Mouse (Mus musculus) urinary bladder, postnatal 10 days (tissue): ENCODE data around the gene Rac1.
"Not testable (repeated sequence)": the region's sequence is repeated elsewhere in the genome, so short reads cannot be mapped to it uniquely, and the experiment has no call there.

ENCODE experiments used
- DNase-seq: peaks from one replicate; pipeline ENCODE4 v3.0.0; 2022; ENCODE audit warnings: low spot score

Rac1 gene

GRCm38 (mm10) chr5:143527486-143528307 is at the start of gene Rac1:
Gene Rac1 (minus strand): TSS chr5:143528036.
- DNase-seq, result peak; percentile 90

- no peak for DNase-seq
These were observed 46.7 kb upstream of the Rac1 start for GRCm38 (mm10) chr5:143574261-143575178.

- DNase-seq, result no peak
These were observed 45.2 kb upstream of the Rac1 start for GRCm38 (mm10) chr5:143573067-143573466.

DNA sequence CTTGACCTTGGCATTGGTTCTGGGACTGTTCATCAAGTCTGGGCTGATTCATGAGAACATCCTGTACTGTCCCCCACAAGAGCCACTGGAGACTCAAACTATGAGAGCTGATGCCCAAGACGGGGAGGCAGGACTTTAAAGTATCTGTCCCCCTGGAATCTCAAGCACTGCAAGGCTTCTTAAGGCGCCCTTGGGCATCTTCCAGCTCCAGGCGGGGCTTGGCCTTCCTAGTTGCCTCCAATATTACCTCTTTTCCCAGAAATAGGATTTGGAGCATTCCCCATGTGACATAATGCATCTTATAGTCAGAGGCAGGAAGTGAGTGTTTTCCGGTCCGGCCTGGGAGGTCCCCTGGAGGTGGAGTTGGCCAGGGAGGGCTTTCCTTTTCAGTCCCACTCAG is 44.4 kb upstream of the Rac1 start:
- no peak for DNase-seq

DNA sequence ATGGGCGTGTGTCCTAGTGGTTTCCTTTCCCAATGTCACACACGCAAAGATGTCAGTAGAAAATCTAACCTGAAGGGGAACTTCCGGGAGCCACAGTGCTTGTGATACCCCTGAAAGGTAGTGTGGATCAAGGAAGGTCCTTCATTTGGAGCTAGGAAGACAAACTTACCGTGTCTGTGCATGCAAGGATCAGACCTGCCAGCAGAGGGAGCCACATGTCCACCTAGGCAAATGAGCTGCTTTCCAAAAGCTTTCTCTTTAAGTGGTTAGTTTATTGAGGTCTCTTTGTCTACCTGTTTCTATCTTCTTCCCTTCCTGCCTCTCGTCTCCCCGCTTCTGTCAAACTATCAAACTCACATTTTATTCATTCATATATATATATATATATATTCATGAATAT is 40.0 kb upstream of the Rac1 start:
- DNase-seq, result peak; percentile 67

DNA sequence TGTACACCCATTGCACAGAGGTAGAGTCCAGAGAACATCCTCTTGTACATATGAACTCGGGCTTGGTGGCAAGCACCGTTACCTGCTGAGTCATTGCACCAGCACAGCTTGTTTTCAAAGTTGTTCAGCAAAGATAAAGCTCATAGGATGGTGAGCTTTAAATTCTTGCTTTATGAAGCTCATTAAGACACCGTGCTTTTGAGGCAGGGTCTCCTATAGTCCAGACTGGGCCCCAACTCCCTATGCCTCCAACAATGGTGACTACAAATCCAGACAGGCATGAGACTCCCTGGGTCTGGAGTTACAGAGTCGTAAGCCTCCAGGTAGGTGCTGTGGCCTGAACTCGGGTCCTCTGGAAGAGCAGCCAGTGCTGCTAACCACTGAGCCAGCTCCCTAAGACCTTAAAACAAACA is 39.4 kb upstream of the Rac1 start:
- DNase-seq, result no peak

- DNase-seq, result not testable (repeated sequence)
These were observed 39.0 kb upstream of the Rac1 start for GRCm38 (mm10) chr5:143566804-143567203.

- DNase-seq, result no peak
These were observed 33.8 kb upstream of the Rac1 start for GRCm38 (mm10) chr5:143561544-143562185.

DNA sequence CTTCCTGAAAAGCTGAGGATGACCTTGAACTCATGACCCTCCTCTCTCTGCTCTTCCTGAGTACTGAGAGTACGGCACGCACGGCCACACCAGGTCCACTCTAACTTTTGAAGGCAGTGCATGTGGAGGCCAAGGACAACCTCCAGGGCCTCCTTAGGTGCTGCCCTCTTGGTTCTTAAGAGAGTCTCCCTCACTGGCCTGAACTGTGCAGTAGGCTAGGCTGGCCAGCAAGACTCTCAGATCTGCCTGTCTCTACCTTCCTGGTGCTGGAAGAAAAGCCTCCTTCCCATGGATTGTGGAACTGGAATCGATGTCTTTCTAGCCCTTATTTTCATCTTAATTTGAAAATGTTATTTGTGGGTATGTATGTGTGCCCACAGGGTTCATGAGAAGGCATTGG is 33.2 kb upstream of the Rac1 start:
- no peak for DNase-seq

DNA sequence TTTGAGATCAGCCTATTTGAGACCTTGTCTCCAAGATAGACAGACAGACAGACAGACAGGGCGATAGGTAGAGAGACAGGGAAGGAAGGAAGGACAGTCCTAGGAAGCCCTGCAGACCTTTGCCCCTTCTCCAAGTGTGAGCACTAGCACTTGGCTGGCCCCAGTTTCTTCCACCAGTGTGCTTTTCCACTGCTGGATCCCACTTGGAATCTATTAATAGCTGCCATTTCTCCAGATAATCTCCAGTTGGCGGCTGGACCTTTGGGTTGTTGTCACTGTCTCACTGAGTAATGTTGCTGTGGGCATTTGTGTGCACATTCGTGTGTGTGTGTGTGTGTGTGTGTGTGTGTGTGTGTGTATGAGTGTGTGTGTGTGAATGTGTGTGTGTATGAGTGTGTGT is 30.9 kb upstream of the Rac1 start:
- no peak for DNase-seq

DNA sequence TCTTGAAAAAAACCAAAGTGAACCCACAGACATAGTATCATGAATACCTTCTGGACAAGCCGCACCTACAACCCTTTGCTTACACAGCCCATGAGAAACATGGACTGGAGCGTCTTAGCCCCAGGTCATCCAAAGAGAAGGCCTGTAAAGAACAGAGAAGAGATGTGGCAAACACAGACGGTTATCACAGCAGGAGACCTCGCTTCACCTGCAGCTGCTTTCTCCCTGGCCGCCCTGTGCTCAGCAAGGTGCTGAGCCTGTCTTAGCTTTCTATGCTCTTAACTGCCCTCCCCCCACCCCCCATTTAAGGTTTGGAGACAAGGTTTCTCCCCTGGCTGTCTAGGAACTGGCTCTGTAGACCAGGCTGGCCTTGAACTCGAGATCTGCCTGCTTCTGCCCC is 27.4 kb upstream of the Rac1 start:
- DNase-seq, result no peak

- no peak for DNase-seq
These were observed 25.1 kb upstream of the Rac1 start for GRCm38 (mm10) chr5:143552911-143553310.

- DNase-seq, result not testable (repeated sequence)
These were observed 21.1 kb upstream of the Rac1 start for GRCm38 (mm10) chr5:143548922-143549321.

DNA sequence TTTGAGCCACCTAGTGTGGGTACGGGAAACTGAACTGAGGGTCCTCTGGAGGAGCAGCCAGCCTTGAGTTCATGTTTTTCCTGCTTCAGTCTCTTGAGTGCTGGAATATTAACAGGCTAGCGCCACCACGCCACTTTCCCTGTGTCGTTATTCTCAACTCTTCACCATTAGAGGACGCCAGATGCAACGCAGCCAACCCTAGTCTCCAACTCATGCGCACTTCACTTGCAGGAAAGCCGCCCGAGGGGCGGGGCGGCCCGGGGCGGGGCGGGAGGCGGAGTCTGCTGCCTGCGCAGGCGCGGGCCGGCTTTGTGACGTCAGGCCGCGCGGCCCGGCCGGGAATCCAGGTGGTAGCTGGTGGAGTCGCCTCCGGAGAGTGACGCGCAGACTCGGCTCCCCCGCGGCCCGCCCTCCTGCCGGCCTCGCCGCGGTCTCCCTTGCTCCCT is 20.6 kb upstream of the Rac1 start:
- peak; percentile 84 for DNase-seq

DNA sequence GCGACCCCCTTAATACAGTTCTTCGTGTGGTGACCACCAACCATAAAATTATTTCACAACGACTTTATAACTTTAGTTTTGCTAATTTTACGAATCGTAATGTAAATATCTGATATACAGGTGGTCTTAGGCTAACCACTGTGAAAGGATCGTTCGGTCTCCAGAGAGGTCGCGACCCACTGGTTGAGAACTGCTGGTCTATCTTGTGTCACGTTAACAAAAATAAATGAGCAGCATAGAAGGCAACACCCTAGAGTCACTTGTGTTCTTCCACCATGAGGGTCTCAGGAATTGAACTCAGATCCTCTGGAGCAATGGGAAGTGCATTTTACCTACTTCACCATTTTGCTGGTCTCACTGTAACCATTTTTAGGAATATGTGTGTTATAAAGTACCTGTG is 20.0 kb upstream of the Rac1 start:
- no peak for DNase-seq

DNA sequence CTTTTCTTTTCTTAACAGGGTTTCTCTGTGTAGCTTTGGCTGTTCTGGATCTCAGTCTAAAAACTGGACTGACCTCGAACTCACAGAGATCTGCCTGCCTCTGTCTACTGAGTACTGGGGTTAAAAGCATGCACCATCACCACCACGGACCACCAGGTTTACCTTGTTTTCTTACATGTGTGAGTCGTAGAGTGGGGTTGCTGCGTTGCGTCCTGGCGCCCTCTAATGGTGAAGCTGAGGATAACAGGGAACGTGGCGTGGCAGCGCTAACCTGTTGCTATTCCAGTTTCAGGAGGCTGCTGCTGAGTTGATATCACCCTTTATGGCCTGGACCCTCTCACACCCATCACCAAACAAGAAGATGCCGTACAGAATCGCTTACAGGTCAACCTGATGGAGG is 19.5 kb upstream of the Rac1 start:
- DNase-seq, result no peak

DNA sequence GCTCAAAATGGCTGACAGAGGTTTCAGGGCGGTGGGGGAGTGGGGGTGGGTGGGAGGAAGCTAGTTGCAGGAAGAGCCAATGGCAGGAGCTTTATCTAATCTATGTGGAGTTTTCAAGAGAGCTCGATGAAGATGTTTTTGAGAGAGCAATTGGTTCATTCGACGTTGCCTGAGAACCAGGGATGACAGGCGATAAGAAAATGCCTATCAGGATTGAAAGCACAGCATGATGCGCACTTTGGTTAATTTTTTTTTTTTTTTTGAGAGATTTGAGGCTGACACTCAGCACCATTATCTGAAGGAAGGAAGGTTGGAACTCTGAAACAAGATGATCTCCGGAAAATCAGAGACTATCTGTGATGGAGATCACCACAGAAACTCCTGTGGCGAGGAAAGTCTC is 11.3 kb upstream of the Rac1 start:
- no peak for DNase-seq

GRCm38 (mm10) chr5:143537022-143537421 is 9.2 kb upstream of the Rac1 start:
- no peak for DNase-seq

GRCm38 (mm10) chr5:143534922-143535321 is 7.1 kb upstream of the Rac1 start:
- no peak for DNase-seq

DNA sequence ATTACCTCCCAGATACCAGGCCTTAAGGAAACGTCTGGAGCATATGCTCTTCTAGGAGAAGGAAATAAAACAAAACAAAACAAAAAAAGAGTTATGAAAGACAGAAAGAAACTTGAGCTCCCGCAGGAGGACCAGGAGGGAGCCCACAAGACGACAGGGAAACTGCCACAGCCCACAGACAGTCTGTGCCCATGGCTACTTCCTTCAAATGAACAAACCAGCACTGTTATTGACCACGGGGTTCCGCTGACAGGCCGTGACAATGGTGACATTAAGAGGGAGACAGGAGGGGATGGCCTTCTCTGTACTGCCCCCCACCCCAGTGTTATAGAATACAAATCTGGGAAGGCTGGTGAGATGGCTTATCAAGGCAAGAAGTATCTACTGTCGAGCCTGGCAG is 2.9 kb upstream of the Rac1 start:
- no peak for DNase-seq

DNA sequence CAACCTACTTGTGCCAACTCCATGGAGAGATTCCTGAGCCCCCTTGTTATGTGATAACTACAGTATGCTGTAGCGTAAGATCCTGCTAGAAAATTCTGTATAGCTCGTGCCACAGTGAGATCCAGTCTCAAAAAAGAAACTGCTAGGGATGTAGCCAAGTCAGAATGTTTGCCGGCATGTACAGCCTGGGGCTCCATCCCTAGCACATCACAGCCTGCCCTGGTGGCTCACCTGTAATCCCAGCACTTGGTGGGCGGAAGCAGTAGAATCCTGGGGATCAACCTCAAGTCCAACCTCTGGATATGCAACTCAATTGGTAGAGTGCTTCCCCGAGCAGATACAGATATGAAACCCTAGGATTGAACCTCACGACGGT is 460 bp upstream of the Rac1 start:
- no peak for DNase-seq

DNA sequence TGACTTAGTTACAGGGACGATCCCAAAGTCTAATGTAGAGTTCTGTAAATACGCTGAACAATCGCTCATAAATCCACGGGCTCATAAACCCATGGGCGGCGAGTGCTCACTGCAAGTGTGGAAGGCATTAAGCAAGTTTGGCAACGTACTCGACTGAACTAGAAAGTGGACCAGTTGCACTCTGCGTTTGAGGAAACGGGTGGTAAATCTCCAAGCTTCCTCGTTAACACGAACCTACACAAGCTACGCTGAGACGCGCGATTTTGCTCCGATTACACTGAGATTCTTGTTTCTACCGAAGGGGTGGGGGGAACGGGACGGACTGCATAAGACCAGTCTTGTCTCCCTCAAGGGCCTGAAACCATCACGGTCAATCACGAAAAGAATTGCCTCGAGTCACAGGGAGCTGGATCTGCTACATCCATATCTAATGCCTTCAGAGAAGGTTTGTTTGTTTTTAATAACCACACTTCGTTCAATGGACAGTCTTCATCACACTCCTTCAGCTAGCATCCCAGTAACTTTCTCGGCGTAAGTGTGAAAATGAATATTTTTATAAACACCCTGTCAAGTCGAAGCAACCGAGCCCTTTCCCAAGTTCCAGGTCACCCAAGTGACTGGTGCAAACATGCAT is 1.0 kb downstream of the Rac1 start:
- no peak for DNase-seq
